Mouse (Mus musculus) heart, adult 18-20 months (tissue): Measurements from ENCODE around the gene Dock8. TPM values are rescaled to one million over a fixed set of nuclear protein-coding genes. Genes with fewer than 3 reads are reported as not detected.

ENCODE experiments used
- DNase-seq, 2 experiments: peaks; one replicate each; pipeline ENCODE4 v3.0.0; 2021 to 2022; ENCODE audit warnings: mixed read lengths in 1 of 2
- total RNA-seq, 2 experiments: library from RNA; stranded (reverse); gene quantifications; 2 replicates each; pipeline ENCODE4 v1.2.3; 2021

The Dock8 gene
- total RNA-seq, 2 experiments from 2014 or later, result 21.3 to 31.6 TPM

- no peak for DNase-seq
Observed at GRCm38 (mm10) chr19:25193751-25194150, 194.4 kb downstream of the Dock8 start.

- DNase-seq, result no peak
Observed at GRCm38 (mm10) chr19:25200081-25200860, 200.9 kb downstream of the Dock8 start.

- DNase-seq, result no peak
Observed at GRCm38 (mm10) chr19:25203077-25203476, 203.7 kb downstream of the Dock8 start.

- DNase-seq, result no peak
Observed at GRCm38 (mm10) chr19:25206969-25207368, 207.6 kb downstream of the Dock8 start.

GRCm38 (mm10) chr19:25207731-25208361, 208.5 kb downstream of the Dock8 start:
- peak; percentile 56 to 61 for DNase-seq

GRCm38 (mm10) chr19:25208596-25209110, 209.3 kb downstream of the Dock8 start:
- no peak for DNase-seq

GRCm38 (mm10) chr19:25220611-25221010, 221.3 kb downstream of the Dock8 start:
- DNase-seq, result no peak

GRCm38 (mm10) chr19:25221964-25222640, 222.8 kb downstream of the Dock8 start:
- DNase-seq, result no peak

- DNase-seq, result no peak
Observed at GRCm38 (mm10) chr19:25230058-25230974, 231.0 kb downstream of the Dock8 start.

GRCm38 (mm10) chr19:25230975-25231334, 231.6 kb downstream of the Dock8 start:
- DNase-seq, result no peak

GRCm38 (mm10) chr19:25232032-25232431, 232.7 kb downstream of the Dock8 start:
- peak in 1 of 2 experiments; percentile 15 for DNase-seq

GRCm38 (mm10) chr19:25236596-25237491, 237.5 kb downstream of the Dock8 start, which contains the start of gene Kank1:
Gene Kank1 (plus strand): TSS chr19:25236975.
- DNase-seq, result peak; percentile 64 to 74

GRCm38 (mm10) chr19:25237492-25238040, 238.2 kb downstream of the Dock8 start:
- peak; percentile 37 to 65 for DNase-seq

- no peak for DNase-seq
Observed at GRCm38 (mm10) chr19:25238121-25238520, 238.8 kb downstream of the Dock8 start.

- DNase-seq, result no peak
Observed at GRCm38 (mm10) chr19:25243566-25243965, 244.2 kb downstream of the Dock8 start.

- DNase-seq, result no peak
Observed at GRCm38 (mm10) chr19:25246062-25246461, 246.7 kb downstream of the Dock8 start.

- DNase-seq, result no peak
Observed at GRCm38 (mm10) chr19:25247858-25248552, 248.7 kb downstream of the Dock8 start.

GRCm38 (mm10) chr19:25249230-25249629, 249.9 kb downstream of the Dock8 start:
- DNase-seq, result no peak

- DNase-seq, result peak; percentile 34 to 48
Observed at GRCm38 (mm10) chr19:25251610-25252140, 252.3 kb downstream of the Dock8 start.
